27 mouse cellular contexts compared by ENCODE assay signal in the genomic region with DNA sequence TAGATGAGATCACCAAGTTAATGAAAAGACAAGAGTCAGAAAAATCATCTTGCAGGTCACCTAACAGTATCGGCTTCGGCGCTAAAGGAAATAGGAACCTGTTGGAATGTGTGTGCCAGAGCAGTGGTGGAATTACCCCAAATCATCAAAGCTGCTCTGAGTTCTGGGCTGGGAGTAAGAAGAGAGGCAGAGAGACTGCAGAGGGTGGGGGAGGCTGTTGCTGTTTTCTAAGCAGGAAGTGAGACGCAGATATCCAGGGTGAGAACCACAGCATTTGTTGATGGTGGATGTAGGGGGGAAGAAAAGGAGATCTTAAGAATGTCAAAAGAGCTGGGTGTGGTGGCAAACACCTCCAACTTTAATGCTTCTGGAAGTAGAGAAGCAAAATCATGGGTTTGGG.
DNase-seq lines count a peak whose midpoint lies in the region; ATAC-seq and TF ChIP-seq lines count a peak whose summit lies in the region.
"Had no signal": no experiment of that assay in that cellular context is flagged by ENCODE, and none has a peak within 500 bp of the region (broad histone marks: within the 10 kb centered on the region; RNA-seq: fewer than 3 reads in every experiment).

No protein-coding gene starts in this region.

- WGBS in kidney, embryonic 16.5 days = 42% methylated on average over 4 of the region's 4 CpGs
- WGBS in heart, embryonic 11.5 days (ENCODE audit: insufficient replicate concordance) = 50% methylated on average over 4 of the region's 4 CpGs
- 68% methylated on average over 4 of the region's 4 CpGs for WGBS in lung, adult 2 months

- TF ChIP-seq CTCF in lung, adult 2 months (IDR thresholded peaks at IDR 0.05; ENCODE audit: insufficient read depth, low read length) = no peak

- peaks cover 8% of the 10 kb centered on the region; the same call in 1 of the 2 replicates for H3K9me3 ChIP-seq in kidney, embryonic 16.5 days (ENCODE audit: low read length)
- peaks cover 4% of the 10 kb centered on the region; the same call in 1 of the 2 replicates for H3K9me3 ChIP-seq in heart, embryonic 11.5 days (replicated peaks; ENCODE audit: control insufficient read depth, low read length)
- H3K9me3 ChIP-seq: heart, embryonic 15.5 days; limb, embryonic 15.5 days; lung, embryonic 15.5 days; midbrain, embryonic 12.5 days had no signal

- TF ChIP-seq POLR2A in lung, adult 2 months (IDR thresholded peaks at IDR 0.05; ENCODE audit: borderline replicate concordance, extremely low read depth, low read depth, low read length) = no peak

- 0 out of 2 replicates have a peak, but pooled peaks cover 3% of the 10 kb centered on the region for H3K4me1 ChIP-seq in kidney, embryonic 16.5 days (ENCODE audit: insufficient read depth, low read length)
- H3K4me1 ChIP-seq in heart, embryonic 11.5 days (ENCODE audit: control insufficient read depth, insufficient read depth, low read length) = 0 out of 2 replicates have a peak, but pooled peaks cover 3% of the 10 kb centered on the region
- no peaks in the 10 kb centered on the region for H3K4me1 ChIP-seq in lung, adult 2 months (ENCODE audit: control insufficient read depth, insufficient read depth, low read length)
- H3K4me1 ChIP-seq: embryonic facial prominence, embryonic 12.5 days; heart, embryonic 15.5 days; limb, embryonic 15.5 days; lung, embryonic 15.5 days; midbrain, embryonic 12.5 days had no signal

- H3K27ac ChIP-seq in kidney, embryonic 16.5 days (ENCODE audit: low read length) = no peak overlapping the region
- H3K27ac ChIP-seq in heart, embryonic 11.5 days (ENCODE audit: low read depth, low read length) = no peak overlapping the region
- H3K27ac ChIP-seq: heart, embryonic 15.5 days; kidney, postnatal 0 days; left cerebral cortex, adult 2 months; limb, embryonic 15.5 days; liver, embryonic 14.5 days; lung, embryonic 15.5 days; macrophage; midbrain, embryonic 12.5 days had no signal

- no peak overlapping the region for H3K4me3 ChIP-seq in kidney, embryonic 16.5 days (ENCODE audit: low read length)
- no peak overlapping the region for H3K4me3 ChIP-seq in heart, embryonic 11.5 days (ENCODE audit: low read depth, low read length)
- H3K4me3 ChIP-seq in lung, adult 2 months (replicated peaks; ENCODE audit: extremely low read depth, low read depth, low read length) = no peak overlapping the region
- H3K4me3 ChIP-seq: embryonic facial prominence, embryonic 12.5 days; heart, embryonic 15.5 days; left cerebral cortex, adult 2 months; limb, embryonic 15.5 days; lung, embryonic 15.5 days; midbrain, embryonic 12.5 days had no signal

- no peak for DNase-seq in kidney, adult 9 months
- peak; percentile 26 for DNase-seq in MEL-GATA-1-ER (ENCODE audit: extremely low read depth, low read depth)
- peak; percentile 18 for DNase-seq in splenic B cell, adult 2 months (ENCODE audit: low read depth, low spot score)
- DNase-seq in frontal cortex, adult 2 months (ENCODE audit: extremely low spot score in 1 of 2, low spot score in 1 of 2) = no peak
- DNase-seq in lung, adult 2 months = no peak
- DNase-seq: adrenal gland, adult 8-10 months; cerebellum, adult 18-20 months; cerebellum, postnatal 14 days; forebrain, postnatal 0 days; gastrocnemius, postnatal 10 days; heart, adult 18-20 months; heart, postnatal 36 days; kidney, adult 11 months; thymus, postnatal 36 days had no signal

- H3K4me2 ChIP-seq in kidney, embryonic 16.5 days (replicated peaks; ENCODE audit: low read depth, low read length) = no peak overlapping the region
- H3K4me2 ChIP-seq in heart, embryonic 11.5 days = no peak overlapping the region
- H3K4me2 ChIP-seq: embryonic facial prominence, embryonic 12.5 days; heart, embryonic 15.5 days; limb, embryonic 15.5 days; lung, embryonic 15.5 days; midbrain, embryonic 12.5 days had no signal

- 0 out of 2 replicates have a peak, but pooled peaks have one; percentile 9 for ATAC-seq in kidney, embryonic 16.5 days (ENCODE audit: low FRiP score, low TSS enrichment)
- ATAC-seq in hematopoietic stem cell, adult 5-6 weeks (replicated peaks in 1 of 2; ENCODE audit: insufficient read depth in 1 of 2, low FRiP score in 2 of 2, low TSS enrichment in 1 of 2, low read depth in 1 of 2, poor library complexity in 2 of 2, severe bottlenecking in 2 of 2) = peak; percentile 37 to 60; a peak in 3 of 4 replicates
- no peak for ATAC-seq in heart, embryonic 11.5 days (replicated peaks; ENCODE audit: insufficient number of reproducible peaks, low FRiP score, low TSS enrichment)
- ATAC-seq: forebrain, postnatal 0 days; hindbrain, embryonic 16.5 days had no signal

- H3K36me3 ChIP-seq in kidney, embryonic 16.5 days (ENCODE audit: insufficient read depth, low read length) = 0 out of 2 replicates have a peak, but pooled peaks cover 2% of the 10 kb centered on the region
- H3K36me3 ChIP-seq in splenic B cell, adult 2 months (ENCODE audit: control insufficient read depth, insufficient read depth, low read length, poor library complexity, severe bottlenecking) = no peaks in the 10 kb centered on the region
- H3K36me3 ChIP-seq in heart, embryonic 11.5 days (ENCODE audit: control insufficient read depth, insufficient read depth, low read length) = no peaks in the 10 kb centered on the region
- H3K36me3 ChIP-seq: embryonic facial prominence, embryonic 12.5 days; heart, embryonic 15.5 days; limb, embryonic 15.5 days; lung, embryonic 15.5 days; midbrain, embryonic 12.5 days had no signal

- H3K27me3 ChIP-seq in kidney, embryonic 16.5 days (ENCODE audit: insufficient read depth, low read length) = no peaks in the 10 kb centered on the region
- H3K27me3 ChIP-seq in splenic B cell, adult 2 months (ENCODE audit: control insufficient read depth, insufficient read depth, low read length, poor library complexity, severe bottlenecking) = no peaks in the 10 kb centered on the region
- no peaks in the 10 kb centered on the region for H3K27me3 ChIP-seq in heart, embryonic 11.5 days (ENCODE audit: control insufficient read depth, insufficient read depth, low read length)
- H3K27me3 ChIP-seq: embryonic facial prominence, embryonic 12.5 days; heart, embryonic 15.5 days; limb, embryonic 15.5 days; lung, embryonic 15.5 days; midbrain, embryonic 12.5 days had no signal

- no peak overlapping the region for H3K9ac ChIP-seq in kidney, embryonic 16.5 days (replicated peaks; ENCODE audit: low read length)
- H3K9ac ChIP-seq in heart, embryonic 11.5 days (ENCODE audit: low read depth, low read length) = no peak overlapping the region
- H3K9ac ChIP-seq: embryonic facial prominence, embryonic 12.5 days; forebrain, postnatal 0 days; heart, embryonic 15.5 days; limb, embryonic 15.5 days; liver, embryonic 14.5 days; lung, embryonic 15.5 days; midbrain, embryonic 12.5 days had no signal

Comparison
In these comparisons a context has a peak if more than half of its experiments do, and no peak if none do; other contexts are left out.
1. DNase-seq: peak in MEL-GATA-1-ER (single experiment) and splenic B cell, adult 2 months (single experiment); none in kidney, adult 9 months (single experiment), frontal cortex, adult 2 months (0 of 2) and lung, adult 2 months (single experiment).